Mouse (Mus musculus) cerebellum, postnatal 25 days (tissue): ENCODE results near the gene Spock2.
"Not testable (repeated sequence)": the region's sequence is repeated elsewhere in the genome, so short reads cannot be mapped to it uniquely, and the experiment has no call there.

Source experiments
- DNase-seq, 2 experiments: peaks; one replicate each; pipeline ENCODE4 v3.0.0; 2021; ENCODE audit warnings: mixed read lengths in 2 of 2

Gene Spock2

GRCm38 (mm10) chr10:60108321-60109111, 2.5 kb downstream of the Spock2 start:
- DNase-seq: peak; percentile 78 to 83

DNA sequence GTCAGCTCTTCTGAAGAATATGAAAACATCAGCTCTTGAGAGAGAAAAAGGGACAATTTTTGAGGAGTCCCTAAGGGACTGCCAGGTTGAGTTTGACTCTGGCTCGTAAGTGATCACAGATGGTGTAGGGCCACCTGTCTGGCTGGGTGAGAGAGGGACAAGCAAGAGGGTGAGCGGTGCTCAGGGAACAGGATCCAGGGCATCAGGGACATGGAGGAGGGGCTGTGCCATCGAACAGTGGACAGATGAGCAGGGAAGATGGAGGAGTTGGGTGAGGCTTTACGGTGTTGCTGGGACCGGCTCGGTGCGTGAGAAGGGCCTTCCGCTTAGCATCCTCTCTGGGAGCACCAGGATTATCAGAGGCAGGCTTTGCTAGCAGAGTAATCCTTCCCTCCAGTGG, 3.3 kb downstream of the Spock2 start:
- peak; percentile 75 to 77 for DNase-seq

GRCm38 (mm10) chr10:60109989-60110388, 4.0 kb downstream of the Spock2 start:
- peak in 1 of 2 experiments; percentile 48 for DNase-seq

DNA sequence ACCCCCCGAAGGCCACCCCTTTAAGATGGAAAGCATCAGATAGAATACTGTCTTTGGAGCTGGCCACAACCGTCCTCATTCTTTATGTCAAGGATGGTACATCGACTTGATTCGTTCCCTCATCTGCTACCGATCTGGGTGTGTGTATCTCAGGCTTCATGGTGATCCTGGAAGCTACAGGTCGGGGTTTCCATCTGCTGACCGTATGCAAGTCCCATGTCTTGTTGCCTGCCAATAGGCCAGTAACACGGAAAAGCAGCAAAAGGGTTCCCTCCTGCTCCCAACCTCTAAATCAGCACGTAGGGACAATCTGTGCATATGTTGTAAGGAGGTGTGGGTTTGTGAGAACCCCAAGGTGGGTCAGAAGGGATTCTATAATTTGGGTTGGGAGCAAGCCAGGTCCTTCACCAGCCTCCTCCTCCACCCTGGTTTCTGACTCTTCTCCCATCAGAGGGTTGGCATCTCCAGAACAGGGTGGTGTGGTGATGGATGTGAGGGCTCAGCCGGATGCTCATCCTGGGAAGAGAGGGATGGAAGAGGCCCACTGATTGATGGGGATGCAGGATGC, 5.0 kb downstream of the Spock2 start:
- peak in 1 of 2 experiments; percentile 47 for DNase-seq

GRCm38 (mm10) chr10:60113965-60114690, 8.1 kb downstream of the Spock2 start:
- peak in 1 of 2 experiments; percentile 39 for DNase-seq

- DNase-seq: peak; percentile 64 to 74
Observed at GRCm38 (mm10) chr10:60115345-60116185, 9.5 kb downstream of the Spock2 start.

GRCm38 (mm10) chr10:60116997-60117396, 11.0 kb downstream of the Spock2 start:
- DNase-seq: no peak

DNA sequence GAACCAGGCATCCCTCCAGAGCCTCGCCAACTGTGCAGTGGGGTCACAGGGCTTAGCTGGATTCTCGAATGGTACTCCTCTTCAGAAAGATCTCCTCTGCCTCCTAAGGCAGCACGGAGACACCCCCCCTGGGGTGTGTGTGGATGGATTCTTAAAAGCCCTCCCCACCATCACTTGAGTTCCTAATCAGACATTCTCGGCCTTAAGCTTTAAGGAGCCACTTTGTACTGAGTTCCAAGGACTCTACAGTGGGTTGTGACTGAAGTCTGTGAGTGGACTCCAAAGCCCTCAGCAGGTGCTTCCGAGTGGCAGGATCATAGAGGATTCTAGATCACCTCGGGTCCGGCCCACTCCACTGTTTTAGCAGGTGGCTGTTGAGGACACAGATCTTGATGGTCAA, 12.4 kb downstream of the Spock2 start:
- no peak for DNase-seq

- DNase-seq: no peak
Observed at GRCm38 (mm10) chr10:60120630-60121029, 14.6 kb downstream of the Spock2 start.

GRCm38 (mm10) chr10:60124078-60124477, 18.1 kb downstream of the Spock2 start:
- peak; percentile 50 to 74 for DNase-seq

DNA sequence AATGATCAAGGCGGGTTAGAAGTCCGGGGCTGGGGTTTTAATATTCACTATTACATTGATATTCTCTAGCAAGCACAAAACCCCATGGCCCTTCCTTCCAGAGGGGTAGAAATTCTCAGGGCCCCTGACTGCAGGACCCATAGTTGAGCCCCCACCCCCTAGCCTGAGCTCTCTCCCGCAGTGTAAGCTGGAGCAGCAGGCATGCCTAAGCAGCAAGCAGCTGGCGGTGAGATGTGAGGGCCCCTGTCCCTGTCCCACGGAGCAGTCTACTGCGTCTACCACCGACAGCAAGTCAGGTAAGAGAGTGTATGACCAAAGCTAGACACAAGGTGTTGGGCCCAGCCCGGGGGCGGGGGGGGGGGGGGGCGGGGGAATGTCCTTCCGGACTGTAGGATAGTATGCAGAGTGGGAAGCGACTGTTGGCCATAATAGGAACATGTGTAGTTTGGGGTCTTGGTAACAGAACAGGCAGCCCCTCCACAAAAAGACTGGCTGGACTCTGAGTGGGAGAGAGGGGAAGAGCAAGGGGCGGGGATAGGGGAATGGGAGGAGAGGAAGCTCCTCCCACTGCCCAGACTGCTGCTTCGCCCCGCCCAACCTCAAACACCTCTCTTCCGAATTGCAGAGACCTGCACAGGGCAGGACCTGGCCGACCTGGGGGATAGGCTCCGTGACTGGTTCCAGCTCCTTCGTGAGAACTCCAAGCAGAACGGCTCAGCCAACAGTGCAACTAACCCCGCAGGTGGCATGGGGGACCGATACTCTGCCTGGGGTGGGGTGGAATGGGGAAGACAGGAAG, 19.7 kb downstream of the Spock2 start:
- DNase-seq: no peak

DNA sequence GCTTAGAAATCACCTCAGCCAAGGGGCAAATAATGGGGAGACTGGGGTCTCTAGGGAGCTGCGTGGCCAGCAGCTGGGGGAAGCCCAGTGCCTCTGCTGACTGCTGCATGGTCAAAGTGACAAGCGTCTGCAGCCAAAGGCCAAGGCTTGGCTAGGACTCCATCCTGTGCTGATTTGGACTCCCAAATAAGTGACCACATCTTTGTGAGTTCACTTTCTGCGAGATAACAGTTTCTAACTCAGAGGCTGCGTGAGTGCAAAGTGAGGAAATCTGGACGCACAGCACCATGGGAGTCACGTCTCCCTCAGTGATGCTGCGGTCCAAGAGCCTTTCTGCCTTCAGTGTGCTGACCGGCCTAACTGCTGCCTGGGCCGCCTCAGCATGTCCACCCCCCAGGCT, 22.3 kb downstream of the Spock2 start:
- no peak for DNase-seq

DNA sequence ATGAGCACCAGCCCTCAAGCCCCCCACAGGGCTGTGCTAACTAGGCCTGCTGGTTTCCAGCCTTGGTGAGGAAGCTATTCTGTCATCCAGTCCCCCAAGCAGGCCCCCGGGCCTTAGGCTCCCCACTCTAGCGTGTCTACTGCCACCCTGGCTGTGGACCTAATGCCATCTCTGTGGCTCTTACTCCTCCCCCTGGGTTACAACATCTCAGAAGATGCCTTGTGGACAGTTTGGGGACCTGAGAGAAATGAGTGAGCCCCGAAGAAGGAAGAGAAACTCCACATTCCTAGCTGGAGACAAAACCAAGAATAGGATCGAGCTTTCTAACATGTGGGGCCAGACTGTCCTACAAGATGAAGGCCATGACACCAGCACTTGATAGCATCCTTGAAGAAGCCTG, 24.5 kb downstream of the Spock2 start:
- peak in 1 of 2 experiments; percentile 3 for DNase-seq

DNA sequence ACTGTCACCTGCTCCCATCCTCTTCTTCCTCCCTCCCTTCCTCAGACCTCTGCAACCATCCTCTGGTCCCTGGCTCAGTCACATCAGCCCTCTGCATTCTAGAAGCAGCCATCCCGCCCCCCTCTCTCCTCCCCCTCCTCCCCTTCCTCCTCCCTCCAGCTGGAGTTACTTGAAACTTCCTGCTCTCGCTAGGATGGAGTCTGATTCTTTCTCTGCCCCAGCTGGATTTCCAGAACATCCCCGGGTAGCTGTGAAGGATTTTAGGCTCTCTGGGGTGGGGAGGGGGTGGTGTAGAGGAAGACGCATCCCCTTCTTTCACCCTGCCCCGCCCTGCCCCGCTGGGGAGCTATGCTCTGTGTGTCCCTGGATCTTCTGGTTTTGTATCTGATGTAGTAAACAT, 27.5 kb downstream of the Spock2 start:
- no peak for DNase-seq

GRCm38 (mm10) chr10:60134201-60134600, 28.2 kb downstream of the Spock2 start:
- DNase-seq: no peak

DNA sequence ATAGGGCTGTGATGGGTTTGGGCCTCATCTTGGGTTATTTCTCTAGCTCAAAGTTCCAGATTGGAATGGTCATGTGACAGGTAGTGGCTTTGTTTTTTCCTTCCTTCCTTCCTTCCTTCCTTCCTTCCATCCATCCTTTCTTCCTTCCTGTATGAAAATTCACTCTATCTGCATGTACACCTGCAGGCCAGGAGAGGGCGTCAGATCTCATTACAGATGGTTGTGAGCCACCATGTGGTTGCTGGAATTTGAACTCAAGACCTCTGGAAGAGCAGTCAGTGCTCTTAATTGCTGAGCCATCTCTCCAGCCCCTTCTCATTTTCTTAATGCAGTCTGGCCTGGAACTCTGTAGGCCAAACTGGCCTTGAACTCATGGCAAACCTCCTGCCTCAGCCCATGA, 30.0 kb downstream of the Spock2 start:
- not testable (repeated sequence) for DNase-seq

DNA sequence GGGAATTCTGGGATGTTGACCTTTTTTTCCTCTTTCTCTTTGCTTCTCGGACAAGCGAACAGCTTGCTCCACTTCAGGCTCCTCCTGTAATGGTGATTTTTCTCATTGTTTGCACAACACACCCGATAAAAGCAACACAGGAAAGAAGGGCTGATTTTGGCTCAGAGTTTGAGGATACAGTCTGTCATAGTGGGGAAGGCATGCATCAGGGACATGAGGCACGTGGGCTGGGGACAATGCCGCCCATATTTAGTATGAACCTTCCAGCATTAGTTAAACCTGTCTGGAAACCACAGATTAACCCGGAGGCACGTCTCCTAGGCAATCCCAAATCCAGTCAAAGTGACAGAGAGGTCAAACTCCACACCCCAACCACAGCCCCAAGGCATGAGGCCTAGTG, 30.9 kb downstream of the Spock2 start:
- DNase-seq: no peak

DNA sequence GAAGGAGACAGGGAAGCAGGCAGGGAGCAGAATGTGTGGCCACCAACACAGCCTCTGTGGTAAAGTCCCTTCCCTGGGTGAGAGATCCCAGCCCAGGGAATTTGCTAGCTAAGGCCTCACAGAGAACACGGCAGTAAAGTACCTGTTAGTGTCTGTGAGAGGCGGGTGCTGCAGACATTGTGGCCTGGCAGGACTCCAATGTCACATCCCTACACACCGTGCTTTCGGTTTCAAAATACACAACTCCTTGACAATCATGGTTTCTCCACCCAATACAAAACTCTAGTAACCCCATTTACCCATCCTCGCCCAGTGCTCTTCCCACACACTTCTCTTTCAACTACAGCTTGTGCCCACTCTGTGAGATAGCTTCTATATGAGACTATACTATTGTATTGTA, 32.7 kb downstream of the Spock2 start:
- DNase-seq: no peak

DNA sequence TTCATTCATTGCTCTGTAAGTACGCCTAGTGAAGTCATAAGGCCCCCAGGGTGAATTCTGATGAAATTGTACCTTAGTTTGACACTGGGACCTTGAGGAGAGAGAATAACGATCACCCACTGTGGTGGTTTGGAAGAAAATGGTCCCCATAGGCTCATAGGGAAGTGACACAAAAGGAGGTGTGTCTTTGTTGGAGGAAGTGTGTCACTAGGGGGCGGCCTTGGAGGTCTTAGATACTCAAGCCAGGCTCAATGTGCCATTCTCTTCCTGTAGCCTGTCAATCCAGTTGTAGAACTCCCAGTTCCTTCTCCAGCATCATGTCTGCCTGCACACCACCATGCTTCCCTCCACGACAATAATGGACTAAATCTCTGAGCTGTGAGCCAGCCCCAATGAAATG, 34.7 kb downstream of the Spock2 start:
- no peak for DNase-seq

DNA sequence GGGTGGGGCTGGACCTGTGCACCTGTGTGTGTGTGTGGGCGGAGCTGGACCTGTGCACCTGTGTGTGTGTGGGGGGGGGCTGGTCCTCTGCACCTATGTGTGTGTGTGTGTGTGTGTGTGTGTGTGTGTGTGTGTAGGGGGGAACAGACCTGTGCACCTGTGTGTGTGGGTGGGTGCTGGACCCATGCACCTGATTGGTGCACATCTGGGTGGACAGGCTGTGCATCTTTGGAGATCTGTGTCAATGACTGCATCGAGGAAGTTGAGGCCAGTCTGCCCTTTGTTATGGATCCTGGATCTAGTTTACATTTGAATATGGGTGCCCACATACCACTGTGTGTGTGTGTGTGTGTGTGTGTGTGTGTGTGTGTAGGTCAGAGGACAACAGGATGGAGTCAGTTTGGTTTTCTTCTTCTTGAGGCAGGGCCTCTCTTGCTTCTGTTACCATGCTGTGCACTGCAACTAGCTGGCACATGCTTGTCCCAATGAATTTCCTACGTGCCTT, 35.7 kb downstream of the Spock2 start:
- no peak for DNase-seq

DNA sequence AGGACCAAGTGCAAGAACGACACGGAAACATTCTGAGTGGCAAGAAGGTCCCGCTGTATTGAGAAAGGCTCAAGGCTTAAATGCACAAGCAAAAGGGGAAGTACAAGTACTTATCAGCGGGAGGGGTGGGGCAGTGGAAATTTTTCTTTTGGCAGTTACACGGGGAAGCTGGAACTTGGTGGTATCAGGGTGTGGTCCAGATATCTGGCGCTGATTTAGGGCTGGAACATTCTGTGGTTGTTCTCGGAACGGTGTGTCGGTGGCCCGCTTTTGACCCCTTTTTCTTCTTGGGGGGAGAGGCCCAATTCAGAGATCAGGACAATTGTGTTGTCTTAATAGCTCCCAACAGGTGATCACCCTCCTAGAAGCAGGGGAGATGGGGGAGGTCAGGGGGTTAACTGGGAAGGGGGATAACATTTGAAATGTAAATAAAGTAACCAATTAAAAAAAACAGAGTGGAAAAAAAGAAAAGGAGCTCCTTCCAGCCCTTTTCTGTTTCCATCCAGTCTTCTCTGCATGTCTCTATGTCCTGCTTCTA, 41.6 kb downstream of the Spock2 start:
- DNase-seq: not testable (repeated sequence)

DNA sequence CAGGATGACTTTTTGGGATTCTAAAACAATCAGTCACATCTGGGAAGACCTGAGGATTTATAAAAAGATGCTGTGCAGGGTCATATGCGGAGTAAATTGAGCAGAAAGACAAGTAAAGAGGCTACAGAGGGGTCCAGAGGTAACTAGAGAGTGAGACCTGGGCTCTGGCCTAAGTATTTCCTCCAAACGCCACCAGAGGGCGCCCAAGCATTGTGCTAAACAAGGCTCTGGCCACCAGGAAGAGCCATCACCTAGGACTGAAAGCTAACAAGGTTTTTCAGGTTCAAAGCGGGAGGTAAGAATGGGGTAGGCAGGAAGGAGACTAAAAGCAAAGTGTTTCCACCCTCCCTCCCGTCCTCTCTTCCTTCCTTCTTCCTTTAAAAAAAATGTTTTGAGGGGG, 42.1 kb downstream of the Spock2 start:
- DNase-seq: peak; percentile 87 to 90
